Mouse (Mus musculus) kidney, adult 9 months (tissue): Measurements from ENCODE around the gene Poln.

ENCODE experiments used
- DNase-seq: peaks from one replicate; pipeline ENCODE4 v3.0.0; 2022

Poln gene

DNA sequence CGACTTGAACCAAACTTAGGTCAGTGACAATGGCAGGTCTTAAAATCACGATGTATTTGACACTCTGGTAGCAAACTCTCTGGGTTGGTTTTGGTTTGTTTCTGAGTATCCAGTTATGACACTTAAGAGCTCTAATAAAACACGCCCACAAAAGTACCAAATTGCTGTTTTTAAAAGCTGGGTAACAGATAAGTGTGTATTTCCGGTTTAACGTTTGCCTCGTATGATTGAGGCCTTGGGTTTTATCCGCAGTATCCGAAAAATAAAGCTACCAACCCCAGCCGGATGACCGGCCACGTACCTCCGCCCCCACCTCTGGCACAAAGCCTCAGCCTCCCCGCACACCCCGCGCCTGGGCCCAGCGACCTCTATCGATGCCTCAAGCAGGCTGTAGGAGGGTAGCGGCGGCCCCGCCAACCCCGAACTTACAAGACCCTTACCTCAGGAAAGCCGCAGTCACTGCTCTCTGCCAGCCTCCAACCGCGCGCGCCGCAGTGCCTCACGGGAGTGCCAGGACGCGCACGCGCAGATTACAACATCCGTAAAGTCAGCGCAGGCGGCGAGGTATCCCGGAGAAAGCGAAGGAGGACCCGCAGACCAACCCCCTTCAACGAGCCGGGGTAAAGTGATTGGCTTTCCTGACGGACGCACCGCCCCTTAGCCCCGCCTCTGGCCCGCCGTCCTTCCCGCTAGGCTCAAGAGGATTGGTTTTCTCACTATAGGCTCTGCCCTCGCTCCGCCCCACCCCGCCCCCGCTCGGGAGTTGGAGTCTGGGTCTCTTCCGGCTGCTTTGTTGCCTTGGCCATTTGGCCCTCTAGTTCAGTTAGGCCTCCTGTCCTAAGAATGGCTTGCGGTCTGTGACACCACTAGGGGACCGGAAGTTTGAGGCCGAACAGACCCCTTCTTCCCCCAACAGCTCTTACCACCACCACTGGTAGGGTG is at the start of gene Poln, which contains the start of gene Haus3:
Gene Poln, minus strand, starts transcription at position 499 of the 942 bp plus-strand sequence.
Gene Haus3, minus strand, starts transcription at position 578 of the 942 bp plus-strand sequence.
- DNase-seq, result peak; percentile 99

DNA sequence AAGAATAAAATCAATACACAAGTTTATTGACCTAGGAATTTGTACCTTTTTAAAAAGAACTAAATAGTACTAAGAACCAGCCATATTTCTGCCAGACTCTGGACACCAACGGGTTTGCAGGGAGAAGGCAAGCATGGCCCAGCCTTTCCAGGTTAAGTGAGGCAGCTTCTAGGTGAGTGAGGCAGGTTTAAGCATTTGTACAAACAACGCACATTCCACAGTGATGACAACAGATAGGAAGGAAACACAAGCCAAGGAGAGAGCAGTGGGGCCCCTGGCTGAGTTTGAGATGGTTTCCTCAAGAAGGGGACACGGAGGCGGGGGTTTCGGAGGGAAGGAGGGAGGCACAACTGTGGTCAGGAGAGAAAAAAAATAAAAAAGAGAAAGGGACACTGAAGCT is 49.4 kb upstream of the Poln start:
- no peak for DNase-seq

DNA sequence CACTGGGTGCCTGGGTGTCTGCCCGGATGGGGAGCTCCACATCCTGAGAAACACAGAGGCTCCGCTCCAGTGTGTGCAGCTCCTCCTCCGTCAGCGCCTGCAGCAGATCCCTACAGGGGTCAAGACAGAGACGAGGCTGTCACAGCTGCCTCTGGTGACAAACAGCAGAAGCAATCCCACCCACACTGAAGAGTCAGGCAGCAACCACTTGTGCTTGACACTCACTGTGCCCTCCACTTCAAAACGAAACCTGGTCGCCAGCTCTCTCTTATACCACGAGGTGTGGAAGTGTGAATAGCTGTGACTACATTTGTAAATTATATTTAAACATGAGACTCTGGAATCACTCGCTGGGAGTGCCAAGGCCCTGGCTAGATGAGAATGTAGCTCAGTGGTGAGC is 48.5 kb upstream of the Poln start:
- no peak for DNase-seq

DNA sequence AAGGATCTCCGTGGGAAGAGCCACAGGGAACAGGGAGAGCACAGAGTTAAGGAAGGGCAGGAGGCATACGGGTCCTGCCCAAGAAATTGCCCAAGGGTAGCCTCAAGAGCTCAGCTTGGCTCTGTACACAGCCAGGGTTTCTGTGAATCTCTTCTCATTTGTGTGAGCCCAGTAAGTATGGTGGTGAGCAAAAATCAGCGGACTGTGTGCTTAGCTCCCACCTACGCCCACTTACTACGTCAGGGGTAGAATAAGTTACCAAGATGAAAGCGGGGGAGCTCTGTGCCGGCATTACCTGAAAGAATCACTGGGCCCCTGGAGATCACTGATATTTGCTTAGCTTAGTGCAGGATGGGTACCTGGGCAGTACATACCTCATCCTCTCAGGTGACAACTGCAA is 46.8 kb upstream of the Poln start:
- DNase-seq, result no peak

DNA sequence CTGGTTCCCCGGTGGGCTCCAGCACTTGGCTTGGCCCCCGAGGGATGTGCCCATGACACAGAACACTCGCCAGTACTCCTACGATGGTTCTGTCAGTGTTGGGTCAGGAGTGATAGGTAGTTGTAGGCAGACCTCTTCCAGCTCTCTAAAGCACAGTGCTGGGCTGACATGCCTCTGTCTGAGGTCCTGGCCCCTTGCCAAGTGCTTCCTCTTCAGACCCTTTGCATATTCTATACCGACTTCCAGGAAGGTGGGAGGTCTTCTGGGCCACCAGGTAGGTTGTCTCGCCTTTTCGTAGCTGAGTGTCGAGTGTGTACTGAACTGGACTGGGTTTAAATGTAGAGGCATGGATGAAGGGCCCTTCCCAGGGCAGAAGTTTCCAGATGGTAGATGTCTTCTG is 44.4 kb upstream of the Poln start:
- DNase-seq, result no peak

DNA sequence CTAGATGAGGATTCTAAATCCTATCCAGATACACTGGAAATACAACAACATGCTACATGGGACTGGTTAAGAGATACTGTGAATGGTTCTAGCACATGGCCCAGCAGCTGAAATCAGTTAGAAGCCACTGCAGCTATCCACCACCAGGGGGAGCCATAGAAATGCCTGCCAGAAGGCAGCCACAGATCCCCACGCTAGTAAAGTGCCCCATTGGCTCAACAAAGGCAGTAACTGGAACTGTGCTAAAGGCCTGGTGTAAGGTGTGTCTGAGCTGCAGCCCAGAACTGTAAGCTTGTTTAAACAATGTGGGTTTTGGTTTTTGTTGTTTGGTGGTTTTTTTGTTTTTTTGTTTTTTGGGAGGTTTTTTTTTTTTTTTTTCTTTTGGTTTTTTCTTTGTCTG is 41.0 kb upstream of the Poln start:
- peak; percentile 76 for DNase-seq

DNA sequence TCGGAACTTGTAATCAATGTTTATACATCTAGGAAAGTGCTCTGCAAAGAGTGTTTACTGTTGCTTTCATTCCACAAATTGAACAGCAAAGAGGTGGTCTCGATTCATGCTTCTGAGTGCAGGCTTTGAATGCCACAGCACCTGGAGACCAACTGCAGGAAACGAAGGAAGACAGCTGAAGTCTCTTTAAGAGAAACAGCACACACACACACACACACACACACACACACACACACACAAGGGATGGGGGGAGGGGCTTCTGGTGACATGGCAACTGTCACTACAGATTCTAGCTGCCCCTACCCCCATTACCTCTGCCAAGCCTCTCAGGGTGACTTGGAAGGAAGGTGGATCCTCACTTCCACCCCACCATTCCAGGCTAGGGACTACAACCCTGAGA is 38.3 kb upstream of the Poln start:
- no peak for DNase-seq

DNA sequence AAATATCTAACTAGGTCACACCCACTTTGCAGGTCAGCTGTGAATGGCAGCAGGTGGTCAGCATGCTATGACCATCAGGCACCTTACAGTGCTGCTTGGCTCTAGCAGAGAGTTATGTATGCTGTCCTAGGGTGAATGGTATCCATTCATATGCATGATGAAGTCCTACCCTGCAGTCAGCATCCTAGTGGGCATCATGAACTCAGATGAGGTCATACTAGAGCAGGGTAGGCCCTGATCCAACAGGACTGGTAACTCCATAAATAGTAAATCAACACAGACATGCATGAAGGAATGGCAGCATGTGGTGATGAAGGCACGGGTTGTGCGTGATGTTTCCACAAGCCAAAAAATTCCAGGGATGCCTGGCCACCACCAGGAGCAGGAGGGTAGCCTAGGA is 36.5 kb upstream of the Poln start:
- DNase-seq, result no peak

DNA sequence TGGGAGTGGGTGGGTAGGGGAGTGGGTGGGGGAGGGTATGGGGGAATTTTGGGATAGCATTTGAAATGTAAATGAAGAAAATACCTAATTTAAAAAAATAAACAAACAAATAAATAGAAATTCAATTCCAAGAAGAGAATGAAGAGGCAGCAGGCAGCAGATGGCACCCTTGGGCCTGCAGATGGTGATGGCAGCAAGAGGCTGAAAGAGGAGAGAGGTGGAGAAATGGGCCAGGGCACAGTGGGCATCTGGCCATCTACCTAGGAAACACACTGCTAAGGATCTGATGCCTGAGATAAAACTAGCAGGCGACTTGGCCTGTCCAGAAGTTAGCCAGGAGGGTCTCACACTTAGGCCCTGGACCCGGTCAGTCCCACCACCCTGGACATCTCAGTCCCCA is 35.7 kb upstream of the Poln start:
- no peak for DNase-seq

DNA sequence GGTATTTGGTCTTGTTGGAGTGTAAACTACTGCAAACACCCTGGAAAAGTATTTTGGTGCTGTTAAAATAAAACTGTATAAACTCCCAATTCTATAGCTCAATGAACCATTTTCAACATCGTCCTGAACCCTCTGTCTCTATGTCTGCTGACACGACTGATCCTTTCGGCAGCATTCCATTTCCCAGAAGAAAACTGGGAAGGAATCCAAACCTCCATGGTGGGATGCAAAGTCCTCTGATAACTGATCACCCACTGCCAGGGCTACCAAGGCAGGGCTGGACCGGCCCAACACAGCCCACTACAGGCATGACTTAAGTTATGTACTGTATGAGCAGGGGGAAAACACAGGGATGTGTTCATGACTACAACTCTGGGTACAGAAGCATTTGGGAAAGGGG is 32.8 kb upstream of the Poln start:
- peak; percentile 47 for DNase-seq

DNA sequence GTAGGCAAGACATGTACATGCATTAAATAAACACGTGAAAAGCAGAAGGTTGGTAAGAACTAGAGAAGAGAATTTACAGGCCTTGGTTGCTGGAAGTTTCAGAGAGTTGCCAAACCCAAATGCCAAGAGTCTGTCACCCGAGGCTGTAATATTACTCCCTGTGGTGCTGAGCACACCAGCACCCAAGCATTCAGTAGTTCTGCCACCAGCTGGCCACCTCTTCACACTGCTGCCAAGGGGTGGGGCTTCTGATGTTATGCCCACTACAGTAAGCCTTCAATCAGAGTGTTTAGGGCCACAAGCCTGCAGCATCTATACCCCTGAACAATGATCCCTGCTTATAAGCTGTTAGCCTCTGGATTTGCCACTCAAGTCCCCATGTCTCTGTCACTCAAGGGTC is 32.1 kb upstream of the Poln start:
- DNase-seq, result peak; percentile 50

DNA sequence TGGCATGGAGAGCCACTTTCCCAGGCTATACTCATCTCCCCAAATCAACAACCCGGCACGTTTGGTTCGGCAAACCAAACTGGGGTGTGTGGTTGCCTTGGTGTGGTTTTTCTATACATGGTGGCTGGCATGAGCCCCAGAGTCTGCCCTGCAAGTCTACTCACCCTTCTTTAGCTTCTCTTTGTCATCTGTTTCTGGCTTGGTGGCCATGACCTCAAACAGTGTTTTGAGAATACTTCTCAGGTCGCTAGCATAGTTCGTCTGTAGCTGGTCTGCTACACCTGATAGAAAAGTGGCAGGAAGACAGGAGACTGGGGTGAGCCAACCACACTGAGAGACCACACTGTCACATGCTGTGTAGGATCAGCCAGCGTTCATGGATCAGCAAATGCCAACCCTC is 29.4 kb upstream of the Poln start:
- no peak for DNase-seq

DNA sequence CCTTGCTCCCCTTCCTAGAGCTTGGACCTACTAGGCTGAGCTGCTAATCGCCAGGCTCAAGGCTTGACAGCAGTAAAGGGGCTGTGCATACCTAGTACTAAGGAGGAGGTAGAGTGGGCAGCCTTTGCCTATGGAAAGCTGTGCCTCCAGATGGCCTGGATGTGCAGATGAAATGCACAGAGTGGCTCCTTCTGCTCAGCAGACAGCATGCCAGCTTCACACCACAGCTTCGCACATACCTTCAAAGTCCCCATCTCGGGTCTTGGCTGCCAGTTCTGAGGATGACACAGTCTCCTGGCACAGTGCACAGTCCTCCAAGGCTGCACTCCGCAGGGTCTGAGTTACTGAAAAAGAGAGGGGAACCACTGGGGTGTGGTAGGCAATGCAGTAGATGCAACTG is 28.0 kb upstream of the Poln start:
- DNase-seq, result no peak

DNA sequence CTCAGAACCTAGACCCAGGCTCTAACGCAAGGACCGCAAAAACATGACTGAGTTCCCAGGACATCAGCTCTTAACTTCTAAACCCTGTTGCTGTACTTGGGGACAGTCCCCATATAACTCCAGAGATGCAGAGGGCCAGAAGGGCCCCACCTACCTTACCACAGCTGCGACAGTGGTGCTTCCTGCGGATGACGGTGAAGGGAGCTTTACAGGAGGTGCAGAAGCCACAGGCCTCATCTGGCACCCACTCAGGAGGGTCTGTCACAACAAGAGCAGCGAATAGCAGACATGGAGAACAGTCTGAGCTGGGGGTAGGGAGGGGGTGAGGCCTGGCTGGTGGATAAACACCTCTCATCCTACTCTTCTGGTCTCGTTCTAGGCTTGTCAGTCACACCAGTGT is 27.2 kb upstream of the Poln start:
- no peak for DNase-seq

DNA sequence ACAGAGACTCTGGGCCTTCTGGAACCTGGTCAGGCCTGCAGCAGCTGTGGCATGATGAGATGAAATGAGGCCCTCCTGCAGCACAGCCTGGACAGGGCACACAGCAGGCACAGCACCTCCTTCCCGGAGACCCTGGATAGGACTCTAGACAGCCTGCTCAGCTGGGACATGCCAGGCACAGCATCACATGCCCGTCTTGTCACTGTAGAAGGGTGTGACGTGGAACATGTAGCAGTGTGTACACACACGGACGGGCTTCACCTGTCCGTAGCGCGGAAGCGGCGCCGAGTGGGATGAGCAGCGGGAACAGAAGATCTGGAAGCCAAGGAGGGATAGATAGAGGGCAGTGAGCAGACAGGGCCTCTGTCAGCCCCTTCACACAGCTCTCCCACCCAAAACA is 26.5 kb upstream of the Poln start:
- DNase-seq, result no peak

DNA sequence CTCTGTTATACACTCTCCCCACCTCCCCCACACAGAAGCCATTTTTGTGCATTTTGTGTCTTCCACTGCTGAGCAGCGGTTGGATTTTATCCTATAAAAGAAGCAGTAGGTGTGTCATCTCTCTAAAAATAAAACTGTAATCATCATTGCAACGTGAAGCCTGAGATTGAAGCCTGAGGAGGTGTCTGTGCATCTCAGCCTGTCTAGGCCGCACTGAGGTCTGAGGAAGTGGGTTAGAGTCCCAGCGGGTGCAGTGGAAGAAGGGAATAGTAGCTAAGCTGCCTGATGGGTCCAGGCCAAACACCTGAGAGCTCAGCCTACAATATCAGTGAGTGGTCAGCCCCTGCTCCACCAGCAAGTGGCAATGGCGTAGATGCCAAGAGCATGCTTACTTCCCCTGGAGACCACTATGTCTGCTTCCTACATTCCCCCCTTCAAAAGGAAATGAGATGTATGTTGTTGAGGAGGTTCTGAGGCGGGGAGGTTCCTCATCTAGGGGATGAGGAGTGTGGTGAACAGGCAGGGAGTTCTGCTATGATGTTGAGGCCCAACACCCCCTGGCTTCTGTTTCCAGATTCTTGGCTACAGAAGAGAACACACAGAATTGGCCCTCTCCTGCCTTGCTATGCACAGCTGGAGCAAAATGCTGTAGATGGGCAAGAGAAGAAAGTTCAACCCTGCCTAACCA is 25.9 kb upstream of the Poln start:
- no peak for DNase-seq

DNA sequence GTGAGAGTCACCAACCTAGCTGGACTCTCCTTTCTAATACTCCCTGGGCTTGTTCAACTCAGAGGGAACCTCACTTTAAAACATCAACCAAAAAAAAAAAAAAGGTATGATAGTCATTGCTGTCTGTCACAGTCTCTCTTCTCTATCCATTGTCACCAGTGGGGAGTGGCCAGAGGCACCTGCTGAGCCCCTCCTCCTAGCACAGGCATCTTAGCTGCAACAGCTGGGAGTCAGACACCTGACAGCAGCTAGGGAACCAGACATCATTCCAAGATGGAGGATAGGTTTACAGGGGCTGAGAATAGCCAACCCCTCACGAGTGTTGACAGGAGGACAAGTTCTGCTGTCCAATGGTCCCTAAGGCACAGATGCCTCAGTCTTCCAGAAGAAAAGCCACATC is 25.2 kb upstream of the Poln start:
- no peak for DNase-seq

DNA sequence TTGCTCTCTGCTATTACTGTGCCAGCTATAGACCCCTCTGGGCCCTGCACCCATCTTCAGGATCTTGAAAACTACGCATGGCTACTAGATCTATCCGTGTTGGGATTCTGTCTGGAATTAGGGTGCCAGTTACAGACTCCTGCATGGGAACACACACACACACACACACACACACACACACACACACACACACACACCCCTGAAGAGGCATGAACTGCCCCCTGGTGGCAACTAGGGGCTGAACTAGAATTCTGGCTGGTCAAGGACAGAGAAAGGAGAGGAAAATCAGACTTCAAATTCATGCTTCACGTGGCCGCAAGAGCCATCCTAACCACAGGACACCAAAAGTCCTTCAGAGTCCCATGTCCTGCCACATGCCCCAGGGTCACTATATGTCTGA is 22.6 kb upstream of the Poln start:
- peak; percentile 48 for DNase-seq

DNA sequence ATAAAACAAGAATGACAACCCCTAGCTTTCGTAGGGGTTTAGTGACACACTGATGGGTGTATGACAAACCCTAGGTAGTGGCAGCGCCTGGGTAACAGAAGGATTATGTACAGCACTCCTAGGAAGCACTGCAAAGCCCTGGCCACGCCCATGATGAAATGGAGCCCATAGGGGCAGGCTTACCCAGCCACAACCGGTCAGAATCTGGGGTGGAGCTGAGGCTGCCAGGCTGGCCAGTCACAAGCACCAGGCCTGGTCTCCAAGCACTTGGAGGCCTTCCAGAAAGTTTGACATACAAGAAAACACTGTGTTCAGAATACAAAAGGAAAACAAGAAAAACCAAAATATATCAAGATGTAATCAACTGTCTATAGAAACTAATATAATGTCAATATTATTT is 21.8 kb upstream of the Poln start:
- peak; percentile 73 for DNase-seq

DNA sequence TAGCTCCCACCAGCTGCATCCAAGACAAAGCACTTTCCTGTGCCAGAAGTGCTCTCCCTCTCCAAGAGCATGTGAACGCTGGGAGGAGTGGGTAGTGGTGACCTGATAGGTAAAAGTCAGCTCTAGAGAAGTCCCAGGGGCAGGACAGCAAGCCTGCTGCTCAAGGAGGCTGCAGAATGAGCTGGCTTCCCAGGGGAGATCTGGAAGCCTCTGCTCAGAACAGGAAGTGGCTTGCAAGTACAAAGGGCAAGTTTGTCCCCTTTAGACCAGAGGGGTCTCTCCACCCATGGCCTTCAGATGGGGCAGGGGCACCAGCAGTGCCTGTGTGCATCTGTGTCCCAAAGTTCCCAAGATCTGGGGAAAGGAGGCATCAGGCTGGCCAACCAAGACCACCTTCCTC is 20.3 kb upstream of the Poln start:
- DNase-seq, result no peak

DNA sequence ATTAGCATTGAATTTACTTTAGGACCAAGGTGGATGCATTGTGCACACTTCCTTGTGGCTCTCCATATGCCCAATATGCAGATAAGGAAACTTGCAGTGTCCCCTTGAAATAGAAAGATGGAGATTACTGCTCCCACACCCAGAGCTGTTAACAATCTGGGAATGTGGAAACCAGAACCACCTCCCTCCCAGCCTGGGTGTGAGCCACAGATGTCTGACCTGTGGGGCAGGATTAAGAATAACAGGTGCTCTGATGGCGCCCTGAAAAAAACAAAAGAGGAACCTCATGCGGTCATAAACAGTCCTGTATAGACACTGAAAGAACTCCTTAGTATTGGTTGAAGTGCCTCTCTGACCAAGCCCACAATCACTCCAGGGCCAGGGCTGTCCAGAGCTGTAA is 19.6 kb upstream of the Poln start:
- DNase-seq, result no peak

DNA sequence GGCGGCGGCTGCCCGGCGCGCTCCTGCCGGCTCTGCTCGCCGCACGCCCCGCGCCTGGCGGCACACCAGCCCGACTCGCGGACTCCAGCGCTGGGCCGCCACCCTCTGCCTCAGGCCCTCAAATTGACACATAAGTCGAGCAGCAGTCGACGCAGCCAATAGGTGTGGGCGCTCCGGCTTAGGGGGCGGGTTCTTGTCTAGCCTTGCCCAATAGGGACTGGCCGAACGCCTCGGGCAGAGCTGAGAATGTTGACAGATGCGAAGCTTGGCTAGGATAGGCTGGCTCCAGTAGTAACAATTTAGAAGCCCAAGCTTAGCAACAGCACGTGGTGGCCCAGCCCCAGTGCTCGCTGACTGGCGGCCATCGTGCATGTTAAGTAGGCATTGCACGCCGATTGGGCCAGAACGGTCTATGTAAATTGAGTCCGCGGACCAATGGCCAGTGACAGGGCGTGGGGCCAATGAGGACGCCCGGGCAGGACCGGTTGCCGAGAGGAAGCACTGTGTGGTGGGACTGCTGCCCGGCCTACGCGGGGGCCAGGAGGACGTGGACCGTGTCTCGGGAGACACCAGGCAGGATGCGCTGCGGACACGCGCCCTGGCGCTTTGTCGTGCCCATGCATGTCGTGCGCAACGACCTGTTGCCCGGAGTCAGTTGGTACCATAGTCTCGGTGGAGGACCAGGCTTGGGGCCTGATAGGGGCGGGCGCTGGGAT is 18.5 kb upstream of the Poln start, which contains the start of gene Mxd4:
Gene Mxd4, minus strand, starts transcription at position 120 of the 716 bp plus-strand sequence.
- peak; percentile 100 for DNase-seq

DNA sequence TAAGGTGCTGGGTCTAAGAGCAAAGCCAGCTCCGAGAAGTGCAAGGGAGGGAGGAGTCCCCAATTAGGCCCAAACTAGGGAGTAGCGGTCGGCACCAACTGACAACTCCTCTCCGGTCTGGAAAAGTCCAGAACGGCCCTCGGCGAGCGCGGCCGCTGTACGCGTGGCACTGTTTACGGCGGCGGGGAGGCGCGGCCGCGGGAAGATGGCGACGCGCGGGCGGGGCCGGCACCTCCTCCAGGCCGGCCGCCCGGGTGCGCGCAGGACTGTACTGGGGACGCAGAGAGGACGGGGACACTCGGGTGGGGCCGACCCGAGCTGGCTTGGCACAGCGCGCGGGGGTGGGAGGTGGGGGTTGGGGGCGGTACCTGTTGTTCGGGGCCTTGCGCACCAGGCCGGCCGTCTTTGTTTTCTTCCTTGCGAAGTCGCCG is 17.7 kb upstream of the Poln start:
- peak; percentile 58 for DNase-seq

DNA sequence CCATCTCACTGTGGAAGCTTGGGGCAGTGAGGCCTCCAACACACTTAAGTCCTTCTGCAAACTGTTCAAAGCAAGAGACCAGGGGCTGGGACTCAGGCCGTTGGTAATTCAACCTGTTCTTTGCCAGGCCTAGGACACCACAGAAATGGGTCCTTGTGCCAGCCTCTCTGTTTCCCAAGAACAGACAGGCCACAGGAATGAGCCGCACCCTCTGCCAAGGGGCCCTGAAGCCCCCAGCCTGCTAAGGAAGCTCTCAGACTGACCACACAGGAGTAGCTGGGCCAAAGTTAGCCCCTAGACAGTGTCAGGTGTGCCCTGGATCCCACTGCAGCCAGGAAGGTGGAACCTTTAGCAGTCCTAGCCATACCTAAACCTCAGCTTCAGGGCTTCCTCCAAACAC is 17.1 kb upstream of the Poln start:
- DNase-seq, result peak; percentile 26
